Mouse (Mus musculus): ENCODE results near the gene Il17c. TPM values are rescaled to one million over a fixed set of nuclear protein-coding genes. Genes with fewer than 3 reads are reported as not detected.

Gene Il17c
- polyA plus RNA-seq, 1 experiment from 2014 or later = not detected

GRCm38 (mm10) chr8:122460524-122461472 is 39.0 kb downstream of the Il17c start, which contains the start of gene Snai3:
Gene Snai3 (minus strand): TSS chr8:122460733.
- WGBS = 3% methylated on average over 56 of the region's 56 CpGs
- H3K27me3 ChIP-seq (ENCODE audit: control insufficient read depth, insufficient read depth, low read length) = peaks cover 30% of the 10 kb centered on the region
- peaks cover 9% of the 10 kb centered on the region; the same call in 1 of the 2 replicates for H3K4me1 ChIP-seq (ENCODE audit: control insufficient read depth, insufficient read depth, low read length)
- ATAC-seq (ENCODE audit: low FRiP score, low TSS enrichment) = peak; percentile 87
- peak within 1 kb of the TSS; percentile 37 for H3K4me3 ChIP-seq (ENCODE audit: low read length)
- no peaks in the 10 kb centered on the region for H3K9me3 ChIP-seq (ENCODE audit: control insufficient read depth, low read length)
- no peaks in the 10 kb centered on the region; the same call in 1 of the 2 replicates for H3K36me3 ChIP-seq (ENCODE audit: control insufficient read depth, insufficient read depth, low read length)
- peak within 1 kb of the TSS; percentile 42; the same call in 1 of the 2 replicates for H3K9ac ChIP-seq (ENCODE audit: low read depth, low read length)
- H3K27ac ChIP-seq (ENCODE audit: low read depth, low read length) = no peak within 1 kb of the TSS
- H3K4me2 ChIP-seq (replicated peaks; ENCODE audit: low read depth, low read length) = peak within 1 kb of the TSS; percentile 71

- H3K27me3 ChIP-seq (ENCODE audit: control insufficient read depth, insufficient read depth, low read length) = peaks cover 30% of the 10 kb centered on the region
Measured at GRCm38 (mm10) chr8:122461473-122462148, 39.8 kb downstream of the Il17c start.

GRCm38 (mm10) chr8:122462510-122462909 is 40.7 kb downstream of the Il17c start:
- no peak overlapping the region for H3K4me2 ChIP-seq (replicated peaks; ENCODE audit: low read depth, low read length)
- peaks cover 10% of the 10 kb centered on the region for H3K36me3 ChIP-seq (ENCODE audit: control insufficient read depth, insufficient read depth, low read length)
- 71% methylated on average over 8 of the region's 8 CpGs for WGBS
- no peak overlapping the region for H3K27ac ChIP-seq (ENCODE audit: low read depth, low read length)
- peaks cover 9% of the 10 kb centered on the region; the same call in 1 of the 2 replicates for H3K4me1 ChIP-seq (ENCODE audit: control insufficient read depth, insufficient read depth, low read length)
- H3K4me3 ChIP-seq (ENCODE audit: low read length) = no peak overlapping the region
- H3K9me3 ChIP-seq (ENCODE audit: control insufficient read depth, low read length) = no peaks in the 10 kb centered on the region
- H3K27me3 ChIP-seq (ENCODE audit: control insufficient read depth, insufficient read depth, low read length) = peaks cover 26% of the 10 kb centered on the region
- ATAC-seq (ENCODE audit: low FRiP score, low TSS enrichment) = no peak
- no peak overlapping the region for H3K9ac ChIP-seq (ENCODE audit: low read depth, low read length)

More at GRCm38 (mm10) chr8:122461473-122462148, 39.8 kb downstream of the Il17c start:
- no peak overlapping the region for H3K9ac ChIP-seq (ENCODE audit: low read depth, low read length)
- ATAC-seq (ENCODE audit: low FRiP score, low TSS enrichment) = no peak
- peaks cover 9% of the 10 kb centered on the region; the same call in 1 of the 2 replicates for H3K4me1 ChIP-seq (ENCODE audit: control insufficient read depth, insufficient read depth, low read length)
- no peak overlapping the region for H3K4me3 ChIP-seq (ENCODE audit: low read length)
- H3K4me2 ChIP-seq (replicated peaks; ENCODE audit: low read depth, low read length) = no peak overlapping the region
- peaks cover under 1% of the 10 kb centered on the region for H3K36me3 ChIP-seq (ENCODE audit: control insufficient read depth, insufficient read depth, low read length)
- no peak overlapping the region for H3K27ac ChIP-seq (ENCODE audit: low read depth, low read length)
- 67% methylated on average over 11 of the region's 11 CpGs for WGBS
- H3K9me3 ChIP-seq (ENCODE audit: control insufficient read depth, low read length) = no peaks in the 10 kb centered on the region

- Histone ChIP-seq H3K27me3 (ENCODE audit: control insufficient read depth, insufficient read depth, low read length) (peaks cover 21% of the 10 kb centered on the region), H3K9ac (ENCODE audit: low read depth, low read length) (no peak overlapping the region), H3K4me1 (ENCODE audit: control insufficient read depth, insufficient read depth, low read length) (peaks cover 9% of the 10 kb centered on the region; the same call in 1 of the 2 replicates), H3K27ac (ENCODE audit: low read depth, low read length) (no peak overlapping the region), H3K36me3 (ENCODE audit: control insufficient read depth, insufficient read depth, low read length) (peaks cover 21% of the 10 kb centered on the region), H3K9me3 (ENCODE audit: control insufficient read depth, low read length) (no peaks in the 10 kb centered on the region), H3K4me2 (replicated peaks; ENCODE audit: low read depth, low read length) (no peak overlapping the region), H3K4me3 (ENCODE audit: low read length) (no peak overlapping the region)
- no peak for ATAC-seq (ENCODE audit: low FRiP score, low TSS enrichment)
- 60% methylated on average over 12 of the region's 12 CpGs for WGBS
Measured at GRCm38 (mm10) chr8:122463651-122464640, 42.1 kb downstream of the Il17c start.

- Histone ChIP-seq H3K36me3 (ENCODE audit: control insufficient read depth, insufficient read depth, low read length) (peaks cover 28% of the 10 kb centered on the region), H3K4me3 (ENCODE audit: low read length) (no peak overlapping the region), H3K4me1 (ENCODE audit: control insufficient read depth, insufficient read depth, low read length) (peaks cover 9% of the 10 kb centered on the region; the same call in 1 of the 2 replicates), H3K4me2 (replicated peaks; ENCODE audit: low read depth, low read length) (no peak overlapping the region), H3K27me3 (ENCODE audit: control insufficient read depth, insufficient read depth, low read length) (peaks cover 12% of the 10 kb centered on the region), H3K9me3 (ENCODE audit: control insufficient read depth, low read length) (no peaks in the 10 kb centered on the region), H3K9ac (ENCODE audit: low read depth, low read length) (no peak overlapping the region), H3K27ac (ENCODE audit: low read depth, low read length) (no peak overlapping the region)
- WGBS = 60% methylated on average over 7 of the region's 7 CpGs
- no peak for ATAC-seq (ENCODE audit: low FRiP score, low TSS enrichment)
Measured at GRCm38 (mm10) chr8:122464985-122465384, 43.2 kb downstream of the Il17c start.

- WGBS = 93% methylated on average over 13 of the region's 13 CpGs
- H3K27ac ChIP-seq (ENCODE audit: low read depth, low read length) = no peak overlapping the region
- H3K4me2 ChIP-seq (replicated peaks; ENCODE audit: low read depth, low read length) = no peak overlapping the region
- no peaks in the 10 kb centered on the region for H3K27me3 ChIP-seq (ENCODE audit: control insufficient read depth, insufficient read depth, low read length)
- H3K36me3 ChIP-seq (ENCODE audit: control insufficient read depth, insufficient read depth, low read length) = peaks cover 36% of the 10 kb centered on the region
- no peak overlapping the region for H3K4me3 ChIP-seq (ENCODE audit: low read length)
- H3K4me1 ChIP-seq (ENCODE audit: control insufficient read depth, insufficient read depth, low read length) = no peaks in the 10 kb centered on the region
- no peak overlapping the region for H3K9ac ChIP-seq (ENCODE audit: low read depth, low read length)
- no peak for ATAC-seq (ENCODE audit: low FRiP score, low TSS enrichment)
- H3K9me3 ChIP-seq (ENCODE audit: control insufficient read depth, low read length) = no peaks in the 10 kb centered on the region
Measured at GRCm38 (mm10) chr8:122467816-122468215, 46.0 kb downstream of the Il17c start.

- no peak for ATAC-seq (ENCODE audit: low FRiP score, low TSS enrichment)
- H3K27ac ChIP-seq (ENCODE audit: low read depth, low read length) = no peak overlapping the region
- no peak overlapping the region for H3K4me3 ChIP-seq (ENCODE audit: low read length)
- peaks cover 2% of the 10 kb centered on the region; the same call in 1 of the 2 replicates for H3K4me1 ChIP-seq (ENCODE audit: control insufficient read depth, insufficient read depth, low read length)
- WGBS = 72% methylated on average over 6 of the region's 6 CpGs
- no peaks in the 10 kb centered on the region for H3K9me3 ChIP-seq (ENCODE audit: control insufficient read depth, low read length)
- H3K36me3 ChIP-seq (ENCODE audit: control insufficient read depth, insufficient read depth, low read length) = peaks cover 40% of the 10 kb centered on the region
- no peaks in the 10 kb centered on the region for H3K27me3 ChIP-seq (ENCODE audit: control insufficient read depth, insufficient read depth, low read length)
- H3K9ac ChIP-seq (ENCODE audit: low read depth, low read length) = no peak overlapping the region
- no peak overlapping the region for H3K4me2 ChIP-seq (replicated peaks; ENCODE audit: low read depth, low read length)
Measured at GRCm38 (mm10) chr8:122469407-122469806, 47.6 kb downstream of the Il17c start.

GRCm38 (mm10) chr8:122469965-122470364 is 48.1 kb downstream of the Il17c start:
- no peak overlapping the region for H3K27ac ChIP-seq (ENCODE audit: low read depth, low read length)
- H3K9ac ChIP-seq (ENCODE audit: low read depth, low read length) = no peak overlapping the region
- H3K36me3 ChIP-seq (ENCODE audit: control insufficient read depth, insufficient read depth, low read length) = peaks cover 40% of the 10 kb centered on the region
- ATAC-seq (ENCODE audit: low FRiP score, low TSS enrichment) = no peak
- WGBS = 82% methylated on average over 10 of the region's 10 CpGs
- no peak overlapping the region for H3K4me2 ChIP-seq (replicated peaks; ENCODE audit: low read depth, low read length)
- peaks cover 7% of the 10 kb centered on the region for H3K4me1 ChIP-seq (ENCODE audit: control insufficient read depth, insufficient read depth, low read length)
- H3K27me3 ChIP-seq (ENCODE audit: control insufficient read depth, insufficient read depth, low read length) = no peaks in the 10 kb centered on the region
- H3K4me3 ChIP-seq (ENCODE audit: low read length) = no peak overlapping the region
- no peaks in the 10 kb centered on the region for H3K9me3 ChIP-seq (ENCODE audit: control insufficient read depth, low read length)
